Mouse (Mus musculus) intestine, embryonic 16.5 days (tissue): ENCODE measurements around the gene Mblac2. TPM values are rescaled to one million over a fixed set of nuclear protein-coding genes. Genes with fewer than 3 reads are reported as not detected.

Experiments used
- ATAC-seq: fragments of 200-750 bp; cut with Nextera tagmentation; 2 replicates; pipeline ENCODE4 v1.8.0; 2017; ENCODE audit warnings: moderate TSS enrichment, moderate library complexity
- H3K27ac ChIP-seq: fragments of 300-500 bp; sonication (generic); 2 replicates; pipeline ENCODE4 v1.5.1; 2014; ENCODE audit warnings: mild to moderate bottlenecking, low read length
- H3K27me3 ChIP-seq: fragments of 300-500 bp; sonication (generic); replicated peaks from 2 replicates; pipeline ENCODE4 v1.6.1; 2014; ENCODE audit warnings: low read length, control low read depth, mixed read lengths; ENCODE audit not compliant: control insufficient read depth, insufficient read depth
- H3K36me3 ChIP-seq: fragments of 300-500 bp; sonication (generic); 2 replicates; pipeline ENCODE4 v1.6.1; 2014; ENCODE audit warnings: low read length, control low read depth; ENCODE audit not compliant: control insufficient read depth, insufficient read depth
- H3K4me1 ChIP-seq: fragments of 300-500 bp; sonication (generic); 2 replicates; pipeline ENCODE4 v1.6.1; 2014; ENCODE audit warnings: low read length, control low read depth, mixed read lengths; ENCODE audit not compliant: control insufficient read depth, insufficient read depth
- H3K4me2 ChIP-seq: fragments of 300-500 bp; sonication (generic); 2 replicates; pipeline ENCODE4 v1.6.1; 2014; ENCODE audit warnings: low read depth, low read length, control low read depth
- H3K4me3 ChIP-seq: fragments of 300-500 bp; sonication (generic); 2 replicates; pipeline ENCODE4 v1.5.1; 2014; ENCODE audit warnings: mild to moderate bottlenecking, low read length
- H3K9ac ChIP-seq: fragments of 300-500 bp; sonication (generic); 2 replicates; pipeline ENCODE4 v1.6.1; 2014; ENCODE audit warnings: low read depth, low read length
- H3K9me3 ChIP-seq: fragments of 300-500 bp; sonication (generic); 2 replicates; pipeline ENCODE4 v1.6.1; 2016; ENCODE audit warnings: low read length, control low read depth; ENCODE audit not compliant: control insufficient read depth
- WGBS: fragments of 180-500 bp; shearing (Covaris S2); extraction: QIAGEN DNeasy Blood & Tissue Kit; methylation state at CpG from one replicate; pipeline ENCODE4 v1.1.7; 2014; 5-methylcytosine and 5-hydroxymethylcytosine counted together
- polyA plus RNA-seq: library from polyadenylated mRNA; unstranded; fragments of >200 nt; fragmentation: Nextera tagmentation; extraction: Ambion mirVana; gene quantifications from 2 replicates; pipeline ENCODE4 v1.2.1, GENCODE M21; 2015

The Mblac2 gene
- 8.8 and 8.9 TPM in 2 replicates for polyA plus RNA-seq

DNA sequence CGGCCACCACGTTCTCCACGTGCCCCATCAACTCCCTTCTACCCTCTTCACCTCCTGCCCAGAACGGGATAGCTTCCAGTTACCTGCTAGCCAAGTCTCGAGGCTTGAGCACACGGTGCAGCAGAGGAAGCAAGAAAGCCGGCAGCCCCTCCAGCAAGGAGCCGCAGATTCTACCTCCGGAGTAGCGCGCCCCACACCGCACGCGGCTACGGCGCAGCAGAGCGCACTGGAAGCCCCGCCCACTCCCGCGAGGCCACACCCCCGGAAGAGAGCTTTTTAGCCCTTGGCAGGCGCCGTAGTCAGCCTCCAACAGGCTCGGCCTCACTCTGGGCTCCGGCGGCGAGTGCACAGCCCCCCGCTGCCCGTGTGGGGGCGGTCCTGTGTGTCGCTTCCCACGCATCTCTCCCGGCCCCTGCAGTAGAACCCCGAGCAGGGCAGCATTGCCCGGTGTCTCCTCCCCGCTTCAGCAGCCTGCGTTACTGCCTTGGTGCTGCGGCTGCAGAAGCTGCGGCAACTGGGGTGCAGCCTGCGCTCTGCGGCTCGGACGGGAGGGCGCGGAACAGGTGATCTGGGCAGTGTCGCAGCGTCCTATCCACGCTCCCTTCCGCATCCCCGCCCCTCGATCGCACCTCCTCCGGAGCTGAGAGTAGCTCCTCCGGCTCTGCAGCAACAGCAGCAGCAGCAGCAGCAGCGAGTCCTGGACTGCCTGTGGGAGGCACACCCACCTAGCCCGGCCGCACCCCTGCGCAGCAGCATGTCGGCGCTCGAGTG, at the start of gene Mblac2, which contains the start of gene Polr3g:
Mblac2 (plus strand) TSS at position 567 of the 771 bp plus-strand sequence.
Polr3g (minus strand) TSS at position 239 of the 771 bp plus-strand sequence.
- peak within 1 kb of the TSS; percentile 84 for H3K4me3 ChIP-seq
- WGBS = under 1% methylated on average over 59 of the region's 61 CpGs
- H3K4me1 ChIP-seq = peaks cover 12% of the 10 kb centered on the region
- H3K9ac ChIP-seq = peak within 1 kb of the TSS; percentile 78
- H3K9me3 ChIP-seq = no peaks in the 10 kb centered on the region
- H3K27me3 ChIP-seq = no peaks in the 10 kb centered on the region
- peak; percentile 97 for ATAC-seq
- no peaks in the 10 kb centered on the region for H3K36me3 ChIP-seq
- peak within 1 kb of the TSS; percentile 95 for H3K27ac ChIP-seq
- H3K4me2 ChIP-seq = peak within 1 kb of the TSS; percentile 94

- no peak overlapping the region for H3K4me3 ChIP-seq
- WGBS = 85% methylated on average over 12 of the region's 12 CpGs
- no peaks in the 10 kb centered on the region for H3K9me3 ChIP-seq
- no peak overlapping the region for H3K27ac ChIP-seq
- peak; percentile 41; the same call in 1 of the 2 replicates for ATAC-seq
- no peaks in the 10 kb centered on the region; the same call in 1 of the 2 replicates for H3K36me3 ChIP-seq
- H3K9ac ChIP-seq = no peak overlapping the region
- no peaks in the 10 kb centered on the region for H3K27me3 ChIP-seq
- H3K4me1 ChIP-seq = peaks cover 7% of the 10 kb centered on the region; the same call in 1 of the 2 replicates
- H3K4me2 ChIP-seq = no peak overlapping the region
Observed at GRCm38 (mm10) chr13:81663566-81664330, 47.4 kb upstream of the Mblac2 start.

DNA sequence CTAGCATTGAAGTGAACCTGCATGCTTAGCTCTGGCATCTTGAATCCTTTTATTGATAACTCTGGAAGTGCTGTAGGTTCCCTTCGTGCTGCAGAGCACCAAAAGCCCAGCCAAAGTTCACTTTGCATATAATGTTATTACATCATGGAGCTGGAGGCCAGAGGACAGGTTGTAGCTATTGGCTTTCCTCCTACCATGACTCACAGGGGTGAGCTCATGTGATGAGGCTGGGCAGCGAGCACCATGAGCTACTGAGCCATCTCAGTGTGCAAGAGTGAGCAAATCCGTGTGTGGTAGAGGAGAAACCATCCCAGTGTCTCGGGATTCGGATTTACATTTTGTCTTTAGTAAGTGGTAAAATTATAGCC, 46.8 kb upstream of the Mblac2 start:
- peak; percentile 91 for ATAC-seq
- no peaks in the 10 kb centered on the region for H3K9me3 ChIP-seq
- WGBS = 83% methylated on average over 5 of the region's 5 CpGs

DNA sequence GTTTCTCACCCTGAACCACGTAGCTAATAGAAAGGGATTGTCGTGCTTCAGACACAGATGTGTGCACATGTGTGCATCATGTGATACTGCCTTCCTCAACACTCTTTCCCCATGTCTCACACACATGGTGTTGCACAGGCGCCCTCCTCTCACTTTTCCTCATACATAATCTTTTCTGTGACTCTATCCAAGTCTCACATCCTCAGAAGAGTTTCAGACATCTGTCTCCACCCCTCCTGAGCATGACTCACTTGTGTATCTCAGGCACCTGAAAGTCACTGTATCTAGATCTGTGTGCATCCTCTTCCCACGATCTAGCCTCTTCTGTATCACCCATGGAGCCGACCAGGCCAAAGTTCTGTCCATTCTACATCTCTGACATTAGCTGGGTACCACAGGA, 43.4 kb upstream of the Mblac2 start:
- H3K27me3 ChIP-seq = no peaks in the 10 kb centered on the region
- H3K4me2 ChIP-seq = no peak overlapping the region
- no peak overlapping the region for H3K4me3 ChIP-seq
- no peak overlapping the region for H3K9ac ChIP-seq
- peaks cover 7% of the 10 kb centered on the region for H3K36me3 ChIP-seq
- ATAC-seq = no peak
- 91% methylated on average over 5 of the region's 5 CpGs for WGBS
- H3K9me3 ChIP-seq = no peaks in the 10 kb centered on the region
- peaks cover 2% of the 10 kb centered on the region; the same call in 1 of the 2 replicates for H3K4me1 ChIP-seq
- no peak overlapping the region for H3K27ac ChIP-seq

More for the DNA sequence above, 46.8 kb upstream of the Mblac2 start:
- Histone ChIP-seq H3K4me3 (no peak overlapping the region), H3K27me3 (no peaks in the 10 kb centered on the region), H3K4me1 (peaks cover 6% of the 10 kb centered on the region; the same call in 1 of the 2 replicates), H3K9ac (no peak overlapping the region), H3K27ac (no peak overlapping the region), H3K36me3 (peaks cover 2% of the 10 kb centered on the region; the same call in 1 of the 2 replicates), H3K4me2 (no peak overlapping the region)

- H3K36me3 ChIP-seq = peaks cover 6% of the 10 kb centered on the region; the same call in 1 of the 2 replicates
- H3K4me3 ChIP-seq = no peak overlapping the region
- H3K4me2 ChIP-seq = no peak overlapping the region
- H3K9ac ChIP-seq = no peak overlapping the region
- H3K27me3 ChIP-seq = no peaks in the 10 kb centered on the region
- no peaks in the 10 kb centered on the region for H3K9me3 ChIP-seq
- H3K27ac ChIP-seq = no peak overlapping the region
- no peak for ATAC-seq
- no peaks in the 10 kb centered on the region for H3K4me1 ChIP-seq
- WGBS = 76% methylated on average over 8 of the region's 8 CpGs
Observed at GRCm38 (mm10) chr13:81675333-81675732, 35.8 kb upstream of the Mblac2 start.

- WGBS = 80% methylated on average over 3 of the region's 3 CpGs
- Histone ChIP-seq H3K4me3 (no peak overlapping the region), H3K36me3 (peaks cover 6% of the 10 kb centered on the region), H3K9me3 (no peaks in the 10 kb centered on the region), H3K4me2 (no peak overlapping the region), H3K27me3 (no peaks in the 10 kb centered on the region), H3K27ac (no peak overlapping the region), H3K4me1 (no peaks in the 10 kb centered on the region), H3K9ac (no peak overlapping the region)
- peak; percentile 71 for ATAC-seq
Observed at GRCm38 (mm10) chr13:81683107-81683506, 28.0 kb upstream of the Mblac2 start.

GRCm38 (mm10) chr13:81684258-81684657, 26.9 kb upstream of the Mblac2 start:
- H3K4me2 ChIP-seq = no peak overlapping the region
- whole genome bisulfite sequencing = 71% methylated on average over 5 of the region's 5 CpGs
- no peaks in the 10 kb centered on the region for H3K4me1 ChIP-seq
- no peaks in the 10 kb centered on the region for H3K27me3 ChIP-seq
- H3K9ac ChIP-seq = no peak overlapping the region
- H3K36me3 ChIP-seq = peaks cover 6% of the 10 kb centered on the region
- H3K9me3 ChIP-seq = no peaks in the 10 kb centered on the region
- no peak overlapping the region for H3K27ac ChIP-seq
- no peak for ATAC-seq
- no peak overlapping the region for H3K4me3 ChIP-seq

GRCm38 (mm10) chr13:81684884-81685283, 26.3 kb upstream of the Mblac2 start:
- no peak overlapping the region for H3K4me2 ChIP-seq
- ATAC-seq = no peak
- WGBS = 86% methylated on average over 3 of the region's 3 CpGs
- H3K4me1 ChIP-seq = no peaks in the 10 kb centered on the region
- no peak overlapping the region for H3K4me3 ChIP-seq
- H3K27me3 ChIP-seq = no peaks in the 10 kb centered on the region
- H3K36me3 ChIP-seq = peaks cover 6% of the 10 kb centered on the region; the same call in 1 of the 2 replicates
- no peak overlapping the region for H3K27ac ChIP-seq
- no peaks in the 10 kb centered on the region for H3K9me3 ChIP-seq
- no peak overlapping the region for H3K9ac ChIP-seq

- H3K9ac ChIP-seq = no peak overlapping the region
- H3K36me3 ChIP-seq = peaks cover 3% of the 10 kb centered on the region; the same call in 1 of the 2 replicates
- H3K4me3 ChIP-seq = no peak overlapping the region
- no peak overlapping the region for H3K27ac ChIP-seq
- no peak overlapping the region for H3K4me2 ChIP-seq
- no peak for ATAC-seq
- no peaks in the 10 kb centered on the region for H3K4me1 ChIP-seq
- WGBS = 91% methylated on average over 3 of the region's 3 CpGs
- H3K9me3 ChIP-seq = no peaks in the 10 kb centered on the region
- no peaks in the 10 kb centered on the region for H3K27me3 ChIP-seq
Observed at GRCm38 (mm10) chr13:81689587-81689986, 21.6 kb upstream of the Mblac2 start.
